Mouse (Mus musculus) brain, embryonic 14.5 days (tissue): ENCODE results near the gene Kcnq4.

Source experiments
- CTCF ChIP-seq: fragments of 200-500 bp; IDR thresholded peaks from 2 replicates; pipeline ENCODE4 v1.5.1; 2012; ENCODE audit warnings: inconsistent platforms, mild to moderate bottlenecking, moderate library complexity, borderline replicate concordance; ENCODE audit not compliant: insufficient read depth, insufficient read length; ENCODE audit errors: extremely low read depth
- POLR2A ChIP-seq: fragments of 200-500 bp; IDR thresholded peaks from 2 replicates; pipeline ENCODE4 v1.6.1; 2012; ENCODE audit warnings: mild to moderate bottlenecking, inconsistent platforms, borderline replicate concordance; ENCODE audit not compliant: poor library complexity, insufficient read depth, insufficient read length, severe bottlenecking; ENCODE audit errors: extremely low read depth

DNA sequence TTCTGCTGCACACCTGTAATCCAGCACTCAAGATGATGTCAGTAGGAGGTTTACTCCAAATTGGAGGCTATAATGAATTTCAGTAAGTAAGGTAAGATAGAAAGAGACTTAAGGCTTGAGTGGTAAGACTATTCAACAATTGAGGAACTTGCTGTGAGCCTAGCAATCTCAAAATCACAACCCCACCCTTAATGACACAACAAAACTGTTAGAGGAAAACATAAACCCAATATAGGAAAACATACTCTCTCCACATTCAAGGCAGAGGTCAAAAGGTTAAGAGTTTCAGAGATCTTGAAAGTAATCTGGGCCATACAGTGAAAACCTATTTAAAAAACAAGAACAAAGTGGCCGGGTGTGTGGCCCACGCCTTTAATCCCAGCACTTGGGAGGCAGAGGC lies 48.3 kb upstream of the Kcnq4 start:
- no peak for TF ChIP-seq CTCF
- no peak for TF ChIP-seq POLR2A
